Mouse (Mus musculus) hindbrain, embryonic 16.5 days (tissue): Measurements from ENCODE around the gene Bdkrb1. TPM values are rescaled to one million over a fixed set of nuclear protein-coding genes. Genes with fewer than 3 reads are reported as not detected.

Experiments
- ATAC-seq: fragments of 200-750 bp; cut with Nextera tagmentation; 2 replicates; pipeline ENCODE4 v1.8.0; 2017; ENCODE audit warnings: moderate TSS enrichment, moderate library complexity
- H3K27ac ChIP-seq: fragments of 300-500 bp; sonication (generic); 2 replicates; pipeline ENCODE4 v1.5.1; 2014; ENCODE audit warnings: low read depth, mild to moderate bottlenecking, control low read depth, low read length, moderate library complexity
- H3K27me3 ChIP-seq: fragments of 300-500 bp; sonication (generic); replicated peaks from 2 replicates; pipeline ENCODE4 v1.6.1; 2014; ENCODE audit warnings: low read length; ENCODE audit not compliant: control insufficient read depth, insufficient read depth
- H3K36me3 ChIP-seq: fragments of 300-500 bp; sonication (generic); 2 replicates; pipeline ENCODE4 v1.6.1; 2014; ENCODE audit warnings: mild to moderate bottlenecking, low read length, moderate library complexity, mixed read lengths; ENCODE audit not compliant: control insufficient read depth, insufficient read depth
- H3K4me1 ChIP-seq: fragments of 300-500 bp; sonication (generic); 2 replicates; pipeline ENCODE4 v1.6.1; 2014; ENCODE audit warnings: low read depth, low read length; ENCODE audit not compliant: control insufficient read depth, insufficient read depth
- H3K4me2 ChIP-seq: fragments of 300-500 bp; sonication (generic); 2 replicates; pipeline ENCODE4 v1.6.1; 2014; ENCODE audit warnings: mild to moderate bottlenecking, low read length, control low read depth, moderate library complexity
- H3K4me3 ChIP-seq: fragments of 300-500 bp; sonication (generic); 2 replicates; pipeline ENCODE4 v1.5.1; 2014; ENCODE audit warnings: mild to moderate bottlenecking, low read length, control low read depth, moderate library complexity
- H3K9ac ChIP-seq: fragments of 300-500 bp; sonication (generic); 2 replicates; pipeline ENCODE4 v1.6.1; 2014; ENCODE audit warnings: low read depth, mild to moderate bottlenecking, control low read depth, low read length, moderate library complexity
- H3K9me3 ChIP-seq: fragments of 300-500 bp; sonication (generic); 2 replicates; pipeline ENCODE4 v1.6.1; 2014; ENCODE audit warnings: mild to moderate bottlenecking, low read length, moderate library complexity; ENCODE audit not compliant: control insufficient read depth
- WGBS: fragments of 180-500 bp; shearing (Covaris S2); extraction: QIAGEN DNeasy Blood & Tissue Kit; methylation state at CpG from one replicate; pipeline ENCODE4 v1.1.7; 2014; 5-methylcytosine and 5-hydroxymethylcytosine counted together
- polyA plus RNA-seq: library from polyadenylated mRNA; unstranded; fragments of >200 nt; fragmentation: Nextera tagmentation; extraction: Ambion mirVana; gene quantifications from 2 replicates; pipeline ENCODE4 v1.2.1, GENCODE M21; 2015

Bdkrb1 gene
- 0.34 TPM in 1 of 2 replicates, not detected in the other for polyA plus RNA-seq

DNA sequence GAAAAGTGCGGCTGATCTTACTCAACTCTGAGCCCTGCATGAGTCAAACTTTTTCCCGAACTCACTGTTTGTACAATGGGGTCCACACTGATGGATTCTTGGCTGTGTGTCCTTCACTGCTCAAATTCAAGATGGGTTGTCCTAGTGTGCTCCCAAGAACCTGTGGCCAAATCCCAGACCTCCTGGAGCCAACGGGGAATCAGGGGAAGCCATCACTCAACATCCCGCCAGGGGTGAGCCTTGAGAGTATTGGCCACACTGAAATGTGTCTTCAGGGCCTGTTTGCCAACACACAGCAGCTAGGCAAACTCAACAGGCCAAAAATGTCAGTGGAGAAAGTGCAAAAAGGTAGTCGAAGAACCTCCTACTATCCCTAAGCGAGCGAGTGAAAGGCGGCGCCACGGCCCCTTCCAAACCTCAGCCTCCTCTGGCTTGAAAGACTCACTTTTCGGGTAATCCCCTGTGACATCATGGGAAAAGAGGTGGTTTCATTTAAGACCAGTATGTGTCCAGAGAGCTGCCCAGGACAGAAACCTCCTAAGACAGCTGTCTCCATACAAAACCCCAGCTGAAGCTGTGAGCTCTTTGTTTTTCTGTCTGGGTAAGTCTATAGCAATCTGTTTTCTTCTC lies at the start of gene Bdkrb1:
Gene Bdkrb1 (plus strand): TSS at position 505 of the 630 bp plus-strand sequence.
- H3K36me3 ChIP-seq, result no peaks in the 10 kb centered on the region
- no peaks in the 10 kb centered on the region for H3K27me3 ChIP-seq
- H3K4me3 ChIP-seq, result no peak within 1 kb of the TSS
- peak within 1 kb of the TSS; percentile 12; the same call in 1 of the 2 replicates for H3K27ac ChIP-seq
- H3K4me1 ChIP-seq, result no peaks in the 10 kb centered on the region; the same call in 1 of the 2 replicates
- no peaks in the 10 kb centered on the region for H3K9me3 ChIP-seq
- no peak for ATAC-seq
- H3K4me2 ChIP-seq, result no peak within 1 kb of the TSS
- WGBS, result 87% methylated on average over 11 of the region's 11 CpGs
- no peak within 1 kb of the TSS for H3K9ac ChIP-seq

DNA sequence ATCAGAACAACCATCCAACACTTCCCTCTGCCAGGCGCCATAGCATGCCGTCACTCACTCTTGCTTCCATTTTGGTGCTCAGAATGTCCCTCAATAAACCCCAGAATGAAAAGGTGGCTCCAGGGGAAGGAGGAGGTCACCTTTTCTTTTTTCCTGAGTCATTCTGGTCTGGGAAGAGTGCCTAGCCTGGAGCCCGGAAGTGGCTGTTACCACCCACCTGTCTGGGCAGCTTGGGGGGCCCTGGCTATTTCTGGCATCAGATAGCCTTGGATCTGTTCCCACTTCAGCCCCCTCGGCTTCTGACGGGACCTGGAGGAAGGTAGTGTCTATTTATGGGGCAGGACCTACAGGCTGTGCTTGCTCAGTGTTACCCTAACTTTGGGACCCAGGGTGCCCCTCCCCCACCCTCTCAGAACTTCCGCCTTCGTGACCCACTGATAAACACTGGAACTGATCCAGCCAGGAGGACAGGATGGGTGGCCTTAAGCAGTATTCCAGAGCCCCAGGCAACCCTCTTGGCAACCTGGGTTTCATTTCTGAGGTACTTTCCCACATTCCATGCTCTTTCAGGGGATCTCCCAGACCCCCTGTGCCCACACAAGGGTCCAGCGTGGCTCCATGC lies 48.6 kb upstream of the Bdkrb1 start:
- 70% methylated on average over 8 of the region's 8 CpGs for WGBS
- no peak for ATAC-seq
- Histone ChIP-seq H3K27me3 (no peaks in the 10 kb centered on the region), H3K4me3 (no peak overlapping the region), H3K27ac (no peak overlapping the region), H3K9ac (no peak overlapping the region), H3K4me2 (no peak overlapping the region), H3K4me1 (peaks cover 3% of the 10 kb centered on the region), H3K36me3 (no peaks in the 10 kb centered on the region), H3K9me3 (no peaks in the 10 kb centered on the region)

DNA sequence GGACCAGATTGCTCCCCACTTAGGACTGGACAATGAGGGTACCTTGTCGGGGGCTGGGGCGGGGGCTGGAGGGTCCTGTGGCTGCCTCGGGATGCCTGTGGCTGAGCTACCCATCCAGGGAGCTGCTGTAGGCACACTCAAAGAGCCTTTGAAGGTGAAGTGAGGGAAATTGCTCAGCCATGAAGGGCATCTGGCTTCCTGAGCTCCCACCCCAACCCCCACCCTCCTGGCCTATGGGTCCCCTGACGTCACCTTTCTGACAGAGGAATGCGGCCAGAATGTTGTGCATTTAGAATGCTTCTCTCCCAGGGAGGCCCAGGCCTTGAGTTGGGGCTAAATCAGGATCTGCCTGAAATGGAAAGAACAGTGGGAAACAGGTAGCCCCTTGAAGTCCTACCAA lies 47.7 kb upstream of the Bdkrb1 start:
- ATAC-seq, result no peak
- Histone ChIP-seq H3K9me3 (no peaks in the 10 kb centered on the region), H3K4me3 (no peak overlapping the region), H3K4me1 (peaks cover 3% of the 10 kb centered on the region), H3K4me2 (no peak overlapping the region), H3K9ac (no peak overlapping the region), H3K27ac (no peak overlapping the region), H3K27me3 (no peaks in the 10 kb centered on the region), H3K36me3 (no peaks in the 10 kb centered on the region)
- WGBS, result 81% methylated on average over 5 of the region's 5 CpGs

DNA sequence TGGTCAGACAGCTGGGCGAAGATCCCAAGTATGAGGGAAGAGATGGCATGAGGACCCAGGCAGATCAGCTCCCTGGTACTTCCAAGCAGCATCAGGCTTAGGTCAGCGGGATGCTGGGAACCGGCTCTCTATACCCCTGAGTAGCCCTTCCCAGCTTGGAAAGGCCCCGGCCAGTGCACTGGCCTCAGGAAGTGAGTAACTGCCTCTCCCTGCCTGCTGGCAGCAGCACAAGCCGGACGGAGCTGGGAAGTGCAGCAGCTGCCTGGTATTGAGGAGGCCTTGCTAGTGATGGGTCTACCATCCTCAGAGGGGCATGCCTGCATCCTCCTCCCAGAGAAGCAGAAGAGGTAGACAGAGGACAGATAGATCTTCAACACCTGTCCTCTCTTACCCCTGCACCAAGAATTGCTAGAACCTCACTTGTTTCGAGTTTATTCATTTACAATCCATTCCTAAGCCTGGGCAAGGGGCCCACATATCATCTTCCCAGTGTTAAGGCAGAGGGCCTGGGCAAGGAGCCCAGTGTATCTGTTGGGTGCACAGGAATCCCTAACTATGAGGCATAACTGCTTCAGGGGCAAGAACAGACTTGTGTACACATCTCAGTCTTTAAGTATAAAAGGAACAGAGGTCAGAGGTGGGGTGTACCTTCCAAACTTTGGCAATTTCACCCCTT lies 45.5 kb upstream of the Bdkrb1 start:
- Histone ChIP-seq H3K4me2 (no peak overlapping the region), H3K4me3 (no peak overlapping the region), H3K27me3 (peaks cover 3% of the 10 kb centered on the region; the same call in 1 of the 2 replicates), H3K4me1 (peaks cover 4% of the 10 kb centered on the region; the same call in 1 of the 2 replicates), H3K9me3 (no peaks in the 10 kb centered on the region), H3K9ac (no peak overlapping the region), H3K27ac (no peak overlapping the region), H3K36me3 (no peaks in the 10 kb centered on the region)
- 65% methylated on average over 7 of the region's 7 CpGs for WGBS
- ATAC-seq, result no peak; the same call in 1 of the 2 replicates

DNA sequence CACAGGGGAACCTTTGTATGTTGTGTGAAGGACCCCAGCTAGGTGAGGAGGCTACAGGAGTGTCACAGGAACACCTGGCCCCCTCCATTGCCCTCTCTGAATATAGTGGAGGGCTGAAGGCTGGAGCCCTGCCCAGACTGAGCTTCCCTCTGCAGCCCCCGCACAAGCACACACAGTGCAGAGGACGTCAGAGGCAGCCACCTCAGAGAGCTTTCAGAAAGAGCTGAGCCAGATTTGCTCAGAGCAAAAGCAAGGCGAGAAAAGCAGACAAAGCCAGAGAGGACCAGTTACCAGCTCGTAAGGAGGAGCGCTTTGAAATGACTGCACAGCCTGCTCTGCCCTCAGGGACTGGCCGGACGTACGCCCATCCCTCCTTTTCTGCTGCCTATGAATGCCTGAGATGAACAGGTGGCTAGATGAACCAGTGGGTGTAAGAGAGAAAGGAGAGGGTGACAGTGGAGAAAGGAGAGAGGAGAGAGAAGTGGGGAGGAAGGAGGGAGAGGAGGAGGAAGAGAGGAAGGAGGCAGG lies 41.8 kb upstream of the Bdkrb1 start:
- Histone ChIP-seq H3K9me3 (no peaks in the 10 kb centered on the region), H3K4me3 (no peak overlapping the region), H3K4me1 (peaks cover 21% of the 10 kb centered on the region), H3K4me2 (no peak overlapping the region), H3K9ac (peak overlapping the region; percentile 16; the same call in 1 of the 2 replicates), H3K27ac (no peak overlapping the region), H3K36me3 (no peaks in the 10 kb centered on the region), H3K27me3 (peaks cover 13% of the 10 kb centered on the region)
- 42% methylated on average over 8 of the region's 8 CpGs for WGBS
- peak; percentile 38 for ATAC-seq

DNA sequence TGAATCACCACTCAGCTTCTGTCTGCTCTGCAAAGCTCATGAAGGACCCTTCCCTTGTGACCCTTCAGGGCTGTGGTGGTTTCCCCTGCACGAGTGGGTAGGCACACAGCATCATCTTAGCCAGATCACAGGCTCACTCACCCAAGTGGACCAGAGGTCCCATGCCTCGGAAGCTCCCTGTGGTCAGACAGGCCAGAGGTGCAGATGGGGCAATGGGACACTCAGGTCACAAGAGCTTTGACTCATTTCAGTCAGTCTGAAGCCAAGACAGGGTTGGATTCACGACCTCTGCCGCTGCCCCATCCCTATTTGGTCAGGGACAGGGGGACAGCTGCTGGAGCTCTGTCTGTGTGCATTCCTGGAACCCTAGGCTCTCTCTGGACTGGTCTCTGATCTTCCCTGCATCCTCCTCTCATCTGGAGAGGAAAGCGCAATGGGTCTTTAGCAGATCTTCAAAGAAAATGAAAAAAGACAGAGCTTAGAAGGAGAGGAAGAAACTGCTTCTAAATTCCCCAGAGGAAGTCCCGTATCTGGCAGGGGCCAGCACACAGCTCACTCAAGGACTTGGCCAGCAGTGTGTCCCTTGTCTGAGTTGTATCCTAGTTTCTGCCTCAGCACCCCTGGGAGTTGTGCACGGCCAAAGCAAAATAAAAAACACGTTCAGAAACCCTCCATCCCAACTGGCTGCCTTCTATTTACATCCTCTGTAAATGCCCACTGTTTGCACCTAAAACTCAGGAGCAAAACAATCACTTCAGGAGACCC lies 40.6 kb upstream of the Bdkrb1 start:
- Histone ChIP-seq H3K4me3 (peak overlapping the region; percentile 29), H3K27me3 (peaks cover 13% of the 10 kb centered on the region), H3K36me3 (no peaks in the 10 kb centered on the region), H3K27ac (no peak overlapping the region), H3K9ac (peak overlapping the region; percentile 45), H3K9me3 (peaks cover 5% of the 10 kb centered on the region), H3K4me2 (peak overlapping the region; percentile 67), H3K4me1 (peaks cover 21% of the 10 kb centered on the region)
- ATAC-seq, result no peak
- WGBS, result 36% methylated on average over 8 of the region's 8 CpGs

DNA sequence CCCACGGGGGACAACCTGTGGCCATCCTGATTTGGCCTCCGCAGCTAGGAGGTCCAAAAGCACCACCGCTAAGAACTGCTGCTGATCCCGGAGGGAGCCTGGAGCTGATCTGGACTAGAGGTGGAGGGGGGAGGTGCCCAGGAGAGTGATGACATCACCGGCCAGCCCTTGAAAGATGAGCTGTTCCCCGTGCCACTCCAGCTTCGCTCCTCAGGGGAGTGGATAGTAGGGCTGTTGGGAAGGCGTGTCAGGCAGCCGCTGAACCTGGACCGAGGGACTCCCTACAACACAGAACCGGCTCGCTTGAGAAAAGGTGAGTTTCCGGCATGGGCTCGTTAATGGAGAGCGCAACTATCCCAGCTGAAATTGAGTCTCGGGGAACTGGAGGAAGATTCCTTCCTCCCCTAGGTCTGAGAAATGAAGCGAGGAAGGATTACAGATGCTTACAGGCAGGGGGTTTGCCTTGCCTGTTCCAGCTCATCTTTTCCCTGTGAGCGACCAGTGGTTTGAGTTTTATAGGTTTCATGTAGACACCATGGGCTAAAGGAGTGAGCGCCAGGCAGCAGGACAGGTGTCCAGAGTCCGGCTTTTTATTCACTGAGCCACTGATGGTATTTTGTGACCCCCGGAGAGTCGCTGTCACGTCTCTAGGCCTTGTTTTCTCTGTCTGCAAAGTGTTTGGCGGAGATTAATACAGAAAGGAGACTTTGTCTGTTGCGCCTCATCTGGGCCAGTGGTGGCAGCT lies 39.8 kb upstream of the Bdkrb1 start, which contains the start of gene Bdkrb2:
Gene Bdkrb2 (plus strand): TSS at position 291 of the 745 bp plus-strand sequence.
- Histone ChIP-seq H3K36me3 (no peaks in the 10 kb centered on the region), H3K27ac (no peak within 1 kb of the TSS), H3K4me3 (peak within 1 kb of the TSS; percentile 29), H3K9me3 (peaks cover 7% of the 10 kb centered on the region), H3K27me3 (peaks cover 13% of the 10 kb centered on the region), H3K4me2 (peak within 1 kb of the TSS; percentile 67), H3K4me1 (peaks cover 21% of the 10 kb centered on the region), H3K9ac (peak within 1 kb of the TSS; percentile 45)
- peak; percentile 60; the same call in 1 of the 2 replicates for ATAC-seq
- WGBS, result 3% methylated on average over 25 of the region's 25 CpGs

DNA sequence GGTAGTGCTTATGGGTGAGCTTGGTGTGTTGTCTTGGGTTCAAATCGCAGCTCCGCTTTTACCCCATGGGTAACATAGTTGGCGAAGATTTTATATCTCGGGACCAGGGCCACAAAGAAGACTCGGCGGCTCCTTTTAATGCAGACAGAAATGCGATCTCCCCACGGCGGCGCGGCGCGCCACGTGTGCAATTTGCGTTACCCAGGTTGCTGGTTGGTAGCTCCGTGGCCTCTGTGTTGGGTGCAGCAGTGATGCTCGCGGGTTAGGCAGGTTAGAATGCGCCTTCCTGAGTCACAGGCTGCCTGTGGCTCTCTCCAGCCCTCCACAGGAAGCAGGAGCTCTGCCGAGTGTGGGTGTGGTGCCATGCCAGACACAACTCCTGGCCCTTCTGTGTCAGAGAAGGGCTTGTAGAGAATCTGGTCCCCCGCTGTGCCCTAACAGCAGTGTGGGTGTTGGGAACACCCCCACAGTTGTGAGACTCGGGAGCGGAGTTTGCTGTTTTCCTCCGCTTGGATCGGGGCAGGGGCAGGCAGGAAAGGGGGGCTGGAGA lies 39.1 kb upstream of the Bdkrb1 start:
- peak overlapping the region; percentile 29 for H3K4me3 ChIP-seq
- 7% methylated on average over 25 of the region's 25 CpGs for WGBS
- H3K4me2 ChIP-seq, result peak overlapping the region; percentile 67
- H3K27me3 ChIP-seq, result peaks cover 13% of the 10 kb centered on the region
- peaks cover 21% of the 10 kb centered on the region for H3K4me1 ChIP-seq
- H3K36me3 ChIP-seq, result no peaks in the 10 kb centered on the region
- peak overlapping the region; percentile 44 for H3K9ac ChIP-seq
- H3K27ac ChIP-seq, result no peak overlapping the region
- peaks cover 7% of the 10 kb centered on the region for H3K9me3 ChIP-seq
- ATAC-seq, result no peak
